Comparison of ENCODE assay signal across 8 mouse cellular contexts in the genomic region with DNA sequence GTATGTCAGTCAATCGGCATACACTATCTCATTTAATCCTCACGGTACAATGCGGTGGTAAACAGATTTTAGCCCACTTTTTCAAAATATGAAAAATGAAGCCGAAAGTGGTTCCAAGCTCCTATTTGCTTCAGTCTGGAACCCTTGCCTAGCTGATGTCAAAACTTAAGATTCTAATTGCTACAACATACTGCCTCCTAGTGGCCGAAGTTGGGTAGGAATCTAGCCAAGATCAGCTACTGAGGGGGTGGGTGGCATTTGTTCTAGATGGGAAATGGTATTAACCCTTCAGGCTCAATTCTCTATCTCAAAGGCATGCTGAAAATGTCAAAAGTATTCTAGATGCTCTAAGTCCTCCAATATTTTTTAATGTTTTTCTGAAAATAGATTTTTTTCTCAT.
DNase-seq lines count a peak whose midpoint lies in the region; ATAC-seq lines count a peak whose summit lies in the region.

No protein-coding gene starts in this region.

- H3K36me3 ChIP-seq in heart, embryonic 10.5 days, result no peaks in the 10 kb centered on the region

- DNase-seq in heart, postnatal 10 days, result peak; percentile 15 to 48
- DNase-seq in heart, embryonic 10.5 days (ENCODE audit: low spot score), result no peak
- peak; percentile 38 for DNase-seq in 3T3-L1 (ENCODE audit: low read depth, low spot score)
- DNase-seq in MN1 (ENCODE audit: low spot score), result peak; percentile 29
- peak; percentile 44 for DNase-seq in kidney, postnatal 10 days
- DNase-seq in right cerebral cortex, postnatal 4 days, result peak; percentile 13
- DNase-seq in B cell, adult 2 months, result no peak

- no peaks in the 10 kb centered on the region for H3K27me3 ChIP-seq in heart, embryonic 10.5 days (ENCODE audit: insufficient read depth, poor library complexity, severe bottlenecking)

- H3K9me3 ChIP-seq in heart, embryonic 10.5 days, result no peaks in the 10 kb centered on the region

- H3K27ac ChIP-seq in heart, embryonic 10.5 days, result no peak overlapping the region

- H3K4me1 ChIP-seq in heart, embryonic 10.5 days, result no peaks in the 10 kb centered on the region

- intact Hi-C loops in heart, postnatal 10 days (cut with DNase I), result loop anchor here (2.0 kb wide), 2 partner anchors 757 to 945 kb away; no protein-coding TSS in a partner anchor

- no peak overlapping the region for H3K4me3 ChIP-seq in heart, embryonic 10.5 days

- WGBS in heart, embryonic 10.5 days, result 61% methylated on average over 5 of the region's 5 CpGs

- no peak for ATAC-seq in inflammation-experienced regulatory T-cells, adult 6 months

Comparison
In these comparisons a context has a peak if more than half of its experiments do, and no peak if none do; other contexts are left out.
1. DNase-seq: peak in heart, postnatal 10 days (2 of 2), 3T3-L1 (single experiment), MN1 (single experiment), kidney, postnatal 10 days (single experiment) and right cerebral cortex, postnatal 4 days (single experiment); none in heart, embryonic 10.5 days (single experiment) and B cell, adult 2 months (0 of 2).